22 mouse cellular contexts compared by ENCODE assay signal in the genomic region with DNA sequence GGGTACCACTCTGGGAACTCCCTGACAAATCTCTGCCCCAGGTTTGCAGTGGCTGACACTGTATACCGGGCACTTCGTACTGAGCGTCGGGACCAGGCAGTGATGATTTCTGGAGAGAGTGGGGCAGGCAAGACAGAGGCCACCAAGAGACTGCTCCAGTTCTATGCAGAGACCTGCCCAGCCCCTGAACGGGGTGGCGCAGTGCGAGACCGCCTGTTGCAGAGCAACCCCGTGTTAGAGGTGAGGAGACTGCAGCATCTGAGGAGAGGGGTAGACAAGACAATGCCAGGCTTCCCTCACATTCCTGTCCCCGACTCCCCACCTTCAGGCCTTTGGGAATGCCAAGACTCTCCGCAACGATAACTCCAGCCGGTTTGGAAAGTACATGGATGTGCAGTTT.
"Had no signal": no experiment of that assay in that cellular context is flagged by ENCODE, and none has a peak within 500 bp of the region (broad histone marks: within the 10 kb centered on the region; RNA-seq: fewer than 3 reads in every experiment).

No protein-coding gene starts in this region.

- H3K36me3 ChIP-seq: hindbrain, embryonic 15.5 days had no signal

- ATAC-seq: forebrain, embryonic 16.5 days; hindbrain, postnatal 0 days; intestine, embryonic 16.5 days had no signal

- H3K4me3 ChIP-seq: hindbrain, embryonic 13.5 days; hindbrain, embryonic 15.5 days; kidney, embryonic 15.5 days; layer of hippocampus, adult 2 months; left cerebral cortex, adult 2 months; liver, embryonic 13.5 days had no signal

- H3K9ac ChIP-seq: hindbrain, embryonic 13.5 days; hindbrain, embryonic 15.5 days; kidney, embryonic 15.5 days; liver, embryonic 13.5 days had no signal

- H3K27ac ChIP-seq: hindbrain, embryonic 13.5 days; hindbrain, embryonic 15.5 days; hindbrain, postnatal 0 days; kidney, embryonic 15.5 days; kidney, postnatal 0 days; layer of hippocampus, adult 2 months; left cerebral cortex, adult 2 months had no signal

- H3K4me2 ChIP-seq: heart, embryonic 11.5 days; hindbrain, embryonic 13.5 days; hindbrain, embryonic 15.5 days; kidney, embryonic 15.5 days; liver, embryonic 11.5 days; liver, embryonic 13.5 days had no signal

- H3K9me3 ChIP-seq: hindbrain, embryonic 13.5 days; hindbrain, embryonic 15.5 days; kidney, embryonic 15.5 days; liver, embryonic 13.5 days had no signal

- H3K27me3 ChIP-seq: kidney, embryonic 15.5 days; liver, embryonic 13.5 days had no signal

- DNase-seq: gastrocnemius, postnatal 14 days; gastrocnemius, postnatal 36 days; heart, adult 18-20 months; heart, postnatal 10 days; kidney, adult 11 months; kidney, adult 2 months; kidney, adult 9 months; kidney, postnatal 25 days; kidney, postnatal 4 days; liver; liver, embryonic 13.5 days had no signal
